Mouse (Mus musculus) kidney, postnatal 4 days (tissue): ENCODE data around the gene Fgfr4.
A peak's percentile ranks its signal among the peaks of the same experiment; 100 is the strongest.

Experiments
- DNase-seq, 2 experiments: peaks; one replicate each; pipeline ENCODE4 v3.0.0; 2021; ENCODE audit warnings: mixed read lengths in 2 of 2

Gene Fgfr4

GRCm38 (mm10) chr13:55211221-55212010, 59.0 kb downstream of the Fgfr4 start:
- DNase-seq, result peak; percentile 89 to 94

GRCm38 (mm10) chr13:55212011-55212360, 59.5 kb downstream of the Fgfr4 start:
- DNase-seq, result peak; percentile 72 to 84

- DNase-seq, result peak; percentile 73 to 83
These were observed 60.1 kb downstream of the Fgfr4 start for GRCm38 (mm10) chr13:55212361-55213137.

GRCm38 (mm10) chr13:55213138-55213806, 60.8 kb downstream of the Fgfr4 start:
- no peak for DNase-seq
